Mouse (Mus musculus) CH12.LX (cell line): ENCODE measurements around the gene Gm10638.

Experiments used
- CHD1 ChIP-seq: IDR thresholded peaks from 2 replicates; pipeline ENCODE4 v1.6.1; 2012; ENCODE audit warnings: low read depth, low read length, improper control_type of control experiment, inconsistent platforms
- CTCF ChIP-seq, 2 experiments: IDR thresholded peaks in 1 of 2; conservative IDR thresholded peaks in 1 of 2; 2 replicates each; pipeline ENCODE4 v1.5.1; 2011 to 2012; ENCODE audit warnings: low read depth in 2 of 2, low read length in 2 of 2, improper control_type of control experiment in 1 of 2, inconsistent platforms in 1 of 2, mild to moderate bottlenecking in 1 of 2, moderate library complexity in 1 of 2
- E2F4 ChIP-seq: IDR thresholded peaks from 2 replicates; pipeline ENCODE4 v1.6.1; 2011; ENCODE audit warnings: low read depth, low read length, improper control_type of control experiment; ENCODE audit not compliant: insufficient replicate concordance
- EP300 ChIP-seq: IDR thresholded peaks from 2 replicates; pipeline ENCODE4 v1.6.1; 2011; ENCODE audit warnings: low read length, improper control_type of control experiment
- GABPA ChIP-seq: IDR thresholded peaks from 2 replicates; pipeline ENCODE4 v1.6.1; 2012; ENCODE audit warnings: low read depth, low read length, improper control_type of control experiment, inconsistent platforms; ENCODE audit not compliant: insufficient replicate concordance
- NRF1 ChIP-seq: IDR thresholded peaks from 2 replicates; pipeline ENCODE4 v1.6.1; 2014; ENCODE audit warnings: low read depth, mild to moderate bottlenecking, inconsistent platforms, low read length, improper control_type of control experiment, moderate library complexity
- POLR2A ChIP-seq: IDR thresholded peaks from 2 replicates; pipeline ENCODE4 v1.6.1; 2011; ENCODE audit warnings: low read depth, mild to moderate bottlenecking, improper control_type of control experiment, low read length
- POLR2AphosphoS2 ChIP-seq: IDR thresholded peaks from 2 replicates; pipeline ENCODE4 v1.6.1; 2011; ENCODE audit warnings: low read depth, low read length, improper control_type of control experiment
- TCF12 ChIP-seq: IDR thresholded peaks from 2 replicates; pipeline ENCODE4 v1.6.1; 2014; ENCODE audit warnings: low read depth, mild to moderate bottlenecking, inconsistent platforms, low read length, improper control_type of control experiment
- ZKSCAN1 ChIP-seq: IDR thresholded peaks from 2 replicates; pipeline ENCODE4 v1.6.1; 2012; ENCODE audit warnings: low read depth, inconsistent platforms, low read length, improper control_type of control experiment, borderline replicate concordance

GRCm38 (mm10) chr8:86707873-86708272 is 37.6 kb upstream of the Gm10638 start:
- TF ChIP-seq EP300 (no peak), CTCF (conservative IDR thresholded peaks at IDR 0.05 in 1 of 2, IDR thresholded peaks at IDR 0.05 in 1 of 2; ENCODE audit: low read depth in 2 of 2, low read length in 2 of 2) (no peak), ZKSCAN1 (no peak), POLR2A (no peak), CHD1 (no peak), POLR2AphosphoS2 (no peak), NRF1 (no peak), GABPA (no peak), E2F4 (no peak), TCF12 (no peak)
